ENCODE assay signal across 10 mouse cellular contexts in genomic region chr1:155108412-155108811, GRCm38 (mm10). TPM values are rescaled to one million over a fixed set of nuclear protein-coding genes. Genes with fewer than 3 reads are reported as not detected.
A peak's percentile ranks its signal among the peaks of the same experiment; 100 is the strongest.
DNase-seq lines count a peak whose midpoint lies in the region; ATAC-seq lines count a peak whose summit lies in the region.
"Had no signal": no experiment of that assay in that cellular context is flagged by ENCODE, and none has a peak within 500 bp of the region (broad histone marks: within the 10 kb centered on the region; RNA-seq: fewer than 3 reads in every experiment).

No protein-coding gene starts in this region.

- ATAC-seq in liver, embryonic 12.5 days = peak; percentile 40; the same call in 1 of the 2 replicates
- no peak for ATAC-seq in liver, embryonic 11.5 days (replicated peaks; ENCODE audit: low FRiP score)
- ATAC-seq in heart, embryonic 13.5 days (ENCODE audit: extremely low read depth, insufficient number of reproducible peaks, low FRiP score, low TSS enrichment) = no peak

- no peaks in the 10 kb centered on the region for H3K9me3 ChIP-seq in liver, embryonic 12.5 days (replicated peaks)
- H3K9me3 ChIP-seq in liver, embryonic 11.5 days (ENCODE audit: control insufficient read depth, low read length) = no peaks in the 10 kb centered on the region
- no peaks in the 10 kb centered on the region for H3K9me3 ChIP-seq in heart, embryonic 13.5 days

- peaks cover 32% of the 10 kb centered on the region for H3K27me3 ChIP-seq in liver, embryonic 12.5 days (replicated peaks)
- H3K27me3 ChIP-seq in liver, embryonic 11.5 days (replicated peaks; ENCODE audit: control insufficient read depth, insufficient read depth, low read length) = 0 out of 2 replicates have a peak, but pooled peaks cover 5% of the 10 kb centered on the region
- H3K27me3 ChIP-seq in heart, embryonic 13.5 days (replicated peaks) = no peaks in the 10 kb centered on the region

- no peaks in the 10 kb centered on the region for H3K4me1 ChIP-seq in liver, embryonic 12.5 days
- H3K4me1 ChIP-seq in liver, embryonic 11.5 days (replicated peaks; ENCODE audit: control insufficient read depth, insufficient read depth, low read length) = no peaks in the 10 kb centered on the region
- peaks cover 47% of the 10 kb centered on the region for H3K4me1 ChIP-seq in heart, embryonic 13.5 days

- H3K36me3 ChIP-seq in liver, embryonic 12.5 days = no peaks in the 10 kb centered on the region
- H3K36me3 ChIP-seq in liver, embryonic 11.5 days (ENCODE audit: control insufficient read depth, insufficient read depth, low read length) = no peaks in the 10 kb centered on the region
- no peaks in the 10 kb centered on the region for H3K36me3 ChIP-seq in heart, embryonic 13.5 days

- no peak overlapping the region for H3K27ac ChIP-seq in liver, embryonic 12.5 days
- no peak overlapping the region for H3K27ac ChIP-seq in liver, embryonic 11.5 days (ENCODE audit: low read depth, low read length)
- peak overlapping the region; percentile 92 for H3K27ac ChIP-seq in heart, embryonic 13.5 days (replicated peaks)

- no peak overlapping the region for H3K4me3 ChIP-seq in liver, embryonic 12.5 days
- H3K4me3 ChIP-seq in liver, embryonic 11.5 days (ENCODE audit: low read depth, low read length) = no peak overlapping the region
- no peak overlapping the region for H3K4me3 ChIP-seq in heart, embryonic 13.5 days

- DNase-seq in liver, embryonic 11.5 days (ENCODE audit: low spot score) = no peak
- DNase-seq in NIH3T3 (ENCODE audit: low read depth) = peak; percentile 68
- DNase-seq in skeletal muscle tissue, adult 2 months (ENCODE audit: low read depth, low spot score) = peak; percentile 45
- DNase-seq in left cerebral cortex, adult 18-20 months (ENCODE audit: low spot score in 2 of 2) = no peak
- DNase-seq in urinary bladder, postnatal 14 days (ENCODE audit: low spot score) = no peak
- DNase-seq: cerebellum, postnatal 10 days; kidney, postnatal 14 days; thymus, adult 18-20 months had no signal

- H3K9ac ChIP-seq in liver, embryonic 12.5 days = no peak overlapping the region
- no peak overlapping the region for H3K9ac ChIP-seq in liver, embryonic 11.5 days (ENCODE audit: low read depth, low read length)
- peak overlapping the region; percentile 29; the same call in 1 of the 2 replicates for H3K9ac ChIP-seq in heart, embryonic 13.5 days

- H3K4me2 ChIP-seq in liver, embryonic 12.5 days = no peak overlapping the region
- no peak overlapping the region for H3K4me2 ChIP-seq in liver, embryonic 11.5 days
- no peak overlapping the region for H3K4me2 ChIP-seq in heart, embryonic 13.5 days

- 37% methylated on average over 4 of the region's 4 CpGs for WGBS in liver, embryonic 12.5 days (ENCODE audit: insufficient replicate concordance)
- 40% methylated on average over 4 of the region's 4 CpGs for WGBS in liver, embryonic 11.5 days
- WGBS in heart, embryonic 13.5 days = 33% methylated on average over 4 of the region's 4 CpGs

RNA-seq across cellular contexts. Expression of gene Ier5, which starts 9.0 kb away (rescaled TPM):
- polyA plus RNA-seq in liver, embryonic 12.5 days (2016; fragmentation: Nextera tagmentation; extraction: Ambion mirVana) = 6.1 and 6.9 TPM in 2 replicates
- 6.7 and 7.3 TPM in 2 replicates for polyA plus RNA-seq in liver, embryonic 11.5 days (2014; fragmentation: Nextera tagmentation; extraction: Ambion mirVana)
- polyA plus RNA-seq in heart, embryonic 13.5 days (2015; fragmentation: Nextera tagmentation; extraction: Ambion mirVana) = 3.6 and 3.8 TPM in 2 replicates
- total RNA-seq in left cerebral cortex, adult 18-20 months (2021) = 10 to 100 TPM; 76.3 to 83.2 TPM

RNA-seq across cellular contexts. Expression of gene Mr1, which starts 38.2 kb away (rescaled TPM):
- 0.49 and 0.62 TPM in 2 replicates for polyA plus RNA-seq in liver, embryonic 12.5 days (2016; fragmentation: Nextera tagmentation; extraction: Ambion mirVana)
- 0.81 and 1.2 TPM in 2 replicates for polyA plus RNA-seq in liver, embryonic 11.5 days (2014; fragmentation: Nextera tagmentation; extraction: Ambion mirVana)
- 4.3 and 5.2 TPM in 2 replicates for polyA plus RNA-seq in heart, embryonic 13.5 days (2015; fragmentation: Nextera tagmentation; extraction: Ambion mirVana)
- total RNA-seq in left cerebral cortex, adult 18-20 months (2021) = 1 to 10 TPM; 3.2 to 3.6 TPM

RNA-seq across cellular contexts. Expression of gene Stx6, which starts 50.1 kb away (rescaled TPM):
- 21.8 and 24.0 TPM in 2 replicates for polyA plus RNA-seq in liver, embryonic 12.5 days (2016; fragmentation: Nextera tagmentation; extraction: Ambion mirVana)
- 36.0 and 36.9 TPM in 2 replicates for polyA plus RNA-seq in liver, embryonic 11.5 days (2014; fragmentation: Nextera tagmentation; extraction: Ambion mirVana)
- 48.7 and 49.9 TPM in 2 replicates for polyA plus RNA-seq in heart, embryonic 13.5 days (2015; fragmentation: Nextera tagmentation; extraction: Ambion mirVana)
- total RNA-seq in left cerebral cortex, adult 18-20 months (2021) = 100 to 1,000 TPM; 116 to 119 TPM

Comparison
In these comparisons a context has a peak if more than half of its experiments do, and no peak if none do; other contexts are left out.
1. DNase-seq: peak in NIH3T3 (single experiment) and skeletal muscle tissue, adult 2 months (single experiment); none in liver, embryonic 11.5 days (single experiment), left cerebral cortex, adult 18-20 months (0 of 2) and urinary bladder, postnatal 14 days (single experiment).